Mouse (Mus musculus) G1E (cell line): ENCODE results near the gene Usp33. TPM values are rescaled to one million over a fixed set of nuclear protein-coding genes. Genes with fewer than 3 reads are reported as not detected.

Experiments used
- ATAC-seq: 2 replicates; pipeline ENCODE4 v1.8.0; 2016; ENCODE audit warnings: mild to moderate bottlenecking; ENCODE audit not compliant: insufficient number of reproducible peaks, poor library complexity, low FRiP score, severe bottlenecking; ENCODE audit errors: extremely low read depth
- DNase-seq: peaks from one replicate; pipeline ENCODE4 v3.0.0; 2012; ENCODE audit warnings: low spot score
- H3K27me3 ChIP-seq: 2 replicates; pipeline ENCODE4 v1.6.1; 2012; ENCODE audit warnings: mild to moderate bottlenecking, low read length, inconsistent platforms; ENCODE audit not compliant: insufficient read depth
- H3K36me3 ChIP-seq: replicated peaks from 2 replicates; pipeline ENCODE3; 2012; ENCODE audit warnings: mild to moderate bottlenecking, inconsistent platforms
- H3K4me1 ChIP-seq: 2 replicates; pipeline ENCODE4 v1.6.1; 2012; ENCODE audit warnings: low read depth, low read length, inconsistent platforms, mixed read lengths; ENCODE audit not compliant: insufficient read depth
- H3K4me3 ChIP-seq: 2 replicates; pipeline ENCODE4 v1.5.1; 2012; ENCODE audit warnings: low read depth, mild to moderate bottlenecking, inconsistent platforms, low read length, moderate library complexity, mixed read lengths
- H3K9me3 ChIP-seq: replicated peaks from 2 replicates; pipeline ENCODE4 v1.6.1; 2012; ENCODE audit warnings: inconsistent platforms
- CTCF ChIP-seq: IDR thresholded peaks from 2 replicates; pipeline ENCODE4 v1.5.1; 2012; ENCODE audit warnings: low read depth, low read length, inconsistent platforms, mixed read lengths
- GATA1 ChIP-seq: IDR thresholded peaks from 2 replicates; pipeline ENCODE4 v1.6.1; 2012; ENCODE audit warnings: borderline replicate concordance, low read length, inconsistent platforms, mixed read lengths
- GATA2 ChIP-seq: IDR thresholded peaks from 2 replicates; pipeline ENCODE4 v1.6.1; 2012; ENCODE audit warnings: low read depth, low read length, inconsistent platforms, borderline replicate concordance
- POLR2AphosphoS5 ChIP-seq: IDR thresholded peaks from 2 replicates; pipeline ENCODE4 v1.6.1; 2012; ENCODE audit warnings: low read depth, low read length, inconsistent platforms; ENCODE audit not compliant: insufficient replicate concordance
- TAL1 ChIP-seq: conservative IDR thresholded peaks from 2 replicates; pipeline ENCODE4 v1.6.1; 2012; ENCODE audit warnings: low read depth, low read length, inconsistent platforms, mixed read lengths
- polyA plus RNA-seq: library from polyadenylated mRNA; stranded (reverse); fragments of >175 nt; gene quantifications from 2 replicates; pipeline ENCODE4 v1.2.3, GENCODE M21; 2012
- total RNA-seq, 2 experiments: library from RNA; stranded (forward) in 1 of 2; stranded (reverse) in 1 of 2; fragments of 200-1000 nt in 1 of 2; fragments of >200 nt in 1 of 2; fragmentation: Nextera tagmentation in 1 of 2; gene quantifications; 2 replicates each; pipeline ENCODE4 v1.2.3; 2014 to 2017

The Usp33 gene
- total and polyA plus RNA-seq, 3 experiments, result 16.8 to 108 (median 85.7) TPM

- Histone ChIP-seq H3K36me3 (peaks cover 15% of the 10 kb centered on the region), H3K9me3 (no peaks in the 10 kb centered on the region), H3K4me1 (peaks cover 50% of the 10 kb centered on the region), H3K27me3 (no peaks in the 10 kb centered on the region), H3K4me3 (no peak overlapping the region)
- no peak for DNase-seq
- no peak for TF ChIP-seq TAL1
- no peak for TF ChIP-seq GATA1
- TF ChIP-seq POLR2AphosphoS5, result no peak
- TF ChIP-seq GATA2, result no peak
- no peak for TF ChIP-seq CTCF
- 0 out of 2 replicates have a peak, but pooled peaks have one; percentile 23 for ATAC-seq
Measured at GRCm38 (mm10) chr3:152410980-152411551, 64.8 kb downstream of the Usp33 start.

DNA sequence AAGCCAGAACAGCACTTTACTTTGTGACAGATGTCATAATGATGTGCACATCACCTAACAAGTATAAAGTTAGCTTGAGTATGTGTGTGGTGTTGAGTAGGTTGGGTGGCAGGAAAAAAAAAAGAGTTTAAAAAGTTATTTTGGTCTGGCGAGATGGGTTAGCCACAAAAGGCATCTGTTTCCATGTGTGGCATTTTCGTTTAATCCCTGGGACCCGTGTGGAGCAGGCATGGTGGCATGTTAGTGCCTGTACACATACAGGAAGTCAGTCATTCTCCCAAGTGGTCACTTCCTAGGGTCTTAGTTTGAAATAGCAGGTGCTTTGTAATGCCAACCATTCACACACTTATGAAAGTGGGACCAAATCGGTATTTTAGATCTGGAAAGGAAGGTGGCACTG is 66.1 kb downstream of the Usp33 start:
- Histone ChIP-seq H3K27me3 (no peaks in the 10 kb centered on the region), H3K9me3 (no peaks in the 10 kb centered on the region), H3K36me3 (peaks cover 13% of the 10 kb centered on the region), H3K4me1 (peaks cover 46% of the 10 kb centered on the region), H3K4me3 (no peak overlapping the region)
- no peak for DNase-seq
- no peak for TF ChIP-seq GATA1
- TF ChIP-seq GATA2, result no peak
- TF ChIP-seq POLR2AphosphoS5, result no peak
- TF ChIP-seq TAL1, result no peak
- no peak for TF ChIP-seq CTCF
- no peak for ATAC-seq

GRCm38 (mm10) chr3:152428925-152429324 is 82.6 kb downstream of the Usp33 start:
- Histone ChIP-seq H3K27me3 (no peaks in the 10 kb centered on the region), H3K4me1 (peaks cover 13% of the 10 kb centered on the region; the same call in 1 of the 2 replicates), H3K36me3 (peaks cover 59% of the 10 kb centered on the region), H3K4me3 (no peak overlapping the region), H3K9me3 (no peaks in the 10 kb centered on the region)
- ATAC-seq (no peak), DNase-seq (no peak)
- TF ChIP-seq GATA1, result no peak
- TF ChIP-seq GATA2, result no peak
- no peak for TF ChIP-seq CTCF
- TF ChIP-seq TAL1, result no peak
- TF ChIP-seq POLR2AphosphoS5, result no peak

DNA sequence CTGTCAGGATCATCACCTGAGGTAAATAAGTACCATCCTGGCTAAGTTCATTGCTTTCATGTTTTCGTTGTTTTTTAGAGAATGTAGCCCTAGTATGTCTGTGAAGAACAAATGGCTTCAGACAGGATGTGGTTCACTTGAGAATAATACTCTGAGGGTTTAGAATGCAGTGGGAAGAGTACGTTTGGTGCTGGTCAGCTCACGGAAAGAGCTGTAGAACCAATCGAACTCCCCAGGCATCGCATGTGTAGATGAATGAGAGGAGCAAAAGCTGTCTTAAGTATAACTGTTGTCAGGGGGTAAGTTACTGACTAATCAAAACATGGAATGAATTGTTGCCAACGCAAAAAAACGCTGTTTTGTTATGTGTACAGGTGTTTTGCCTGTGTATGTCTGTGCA is 86.4 kb downstream of the Usp33 start:
- TF ChIP-seq POLR2AphosphoS5, result no peak
- no peak for TF ChIP-seq TAL1
- no peak for TF ChIP-seq CTCF
- TF ChIP-seq GATA2, result no peak
- no peak for TF ChIP-seq GATA1
- H3K27me3 ChIP-seq, result no peaks in the 10 kb centered on the region
- no peak overlapping the region for H3K4me3 ChIP-seq
- H3K36me3 ChIP-seq, result peaks cover 68% of the 10 kb centered on the region
- no peak for ATAC-seq
- no peaks in the 10 kb centered on the region for H3K9me3 ChIP-seq
- DNase-seq, result no peak
- H3K4me1 ChIP-seq, result peaks cover 19% of the 10 kb centered on the region; the same call in 1 of the 2 replicates

GRCm38 (mm10) chr3:152435590-152435989 is 89.3 kb downstream of the Usp33 start:
- DNase-seq (no peak), ATAC-seq (no peak)
- no peaks in the 10 kb centered on the region for H3K9me3 ChIP-seq
- no peak overlapping the region for H3K4me3 ChIP-seq
- H3K4me1 ChIP-seq, result peaks cover 11% of the 10 kb centered on the region; the same call in 1 of the 2 replicates
- H3K27me3 ChIP-seq, result no peaks in the 10 kb centered on the region
- no peak for TF ChIP-seq POLR2AphosphoS5
- no peak for TF ChIP-seq GATA2
- TF ChIP-seq GATA1, result no peak
- TF ChIP-seq TAL1, result no peak
- no peak for TF ChIP-seq CTCF
- peaks cover 63% of the 10 kb centered on the region for H3K36me3 ChIP-seq

GRCm38 (mm10) chr3:152438068-152438467 is 91.8 kb downstream of the Usp33 start:
- H3K9me3 ChIP-seq, result no peaks in the 10 kb centered on the region
- DNase-seq, result no peak
- no peak for ATAC-seq
- no peak overlapping the region for H3K4me3 ChIP-seq
- TF ChIP-seq GATA2, result no peak
- no peak for TF ChIP-seq POLR2AphosphoS5
- no peak for TF ChIP-seq CTCF
- no peak for TF ChIP-seq TAL1
- no peak for TF ChIP-seq GATA1
- H3K36me3 ChIP-seq, result peaks cover 66% of the 10 kb centered on the region
- H3K4me1 ChIP-seq, result peaks cover 11% of the 10 kb centered on the region; the same call in 1 of the 2 replicates
- H3K27me3 ChIP-seq, result no peaks in the 10 kb centered on the region

- H3K36me3 ChIP-seq, result peaks cover 54% of the 10 kb centered on the region
Measured at GRCm38 (mm10) chr3:152442795-152443194, 96.5 kb downstream of the Usp33 start.

More at GRCm38 (mm10) chr3:152442795-152443194, 96.5 kb downstream of the Usp33 start:
- Histone ChIP-seq H3K27me3 (no peaks in the 10 kb centered on the region), H3K9me3 (no peaks in the 10 kb centered on the region), H3K4me1 (no peaks in the 10 kb centered on the region; the same call in 1 of the 2 replicates), H3K4me3 (no peak overlapping the region)
- ATAC-seq (no peak), DNase-seq (no peak)
- no peak for TF ChIP-seq GATA2
- TF ChIP-seq POLR2AphosphoS5, result no peak
- no peak for TF ChIP-seq GATA1
- TF ChIP-seq TAL1, result no peak
- no peak for TF ChIP-seq CTCF

Other genes with a start within 250 kb of the Usp33 start
- not detected in 2 replicates for gene Gipc2, start 180.2 kb upstream of the Usp33 start, total RNA-seq (2014; fragmentation: Nextera tagmentation)
- 0.33 TPM in 1 of 2 replicates, not detected in the other for gene Gipc2, start 180.2 kb upstream of the Usp33 start, total RNA-seq (2017)
- gene Gipc2, start 180.2 kb upstream of the Usp33 start, polyA plus RNA-seq, result not detected in 2 replicates
- 27.3 and 32.6 TPM in 2 replicates for gene Dnajb4, start 136.2 kb upstream of the Usp33 start, total RNA-seq (2014; fragmentation: Nextera tagmentation)
- 23.8 and 26.4 TPM in 2 replicates for gene Dnajb4, start 136.2 kb upstream of the Usp33 start, total RNA-seq (2017)
- 1.3 and 2.4 TPM in 2 replicates for gene Dnajb4, start 136.2 kb upstream of the Usp33 start, polyA plus RNA-seq
- 313 and 324 TPM in 2 replicates for gene Fubp1, start 136.1 kb upstream of the Usp33 start, total RNA-seq (2014; fragmentation: Nextera tagmentation)
- 250 and 310 TPM in 2 replicates for gene Fubp1, start 136.1 kb upstream of the Usp33 start, total RNA-seq (2017)
- 577 and 846 TPM in 2 replicates for gene Fubp1, start 136.1 kb upstream of the Usp33 start, polyA plus RNA-seq
- not detected in 2 replicates for gene Nexn, start 80.1 kb upstream of the Usp33 start, total RNA-seq (2014; fragmentation: Nextera tagmentation)
- gene Nexn, start 80.1 kb upstream of the Usp33 start, total RNA-seq (2017), result 0.35 and 1.0 TPM in 2 replicates
- gene Nexn, start 80.1 kb upstream of the Usp33 start, polyA plus RNA-seq, result not detected in 2 replicates
- gene Miga1, start 6.1 kb upstream of the Usp33 start, total RNA-seq (2014; fragmentation: Nextera tagmentation), result 55.7 and 59.3 TPM in 2 replicates
- gene Miga1, start 6.1 kb upstream of the Usp33 start, total RNA-seq (2017), result 25.9 and 28.6 TPM in 2 replicates
- 26.6 and 38.4 TPM in 2 replicates for gene Miga1, start 6.1 kb upstream of the Usp33 start, polyA plus RNA-seq
- 64.4 and 86.9 TPM in 2 replicates for gene Zzz3, start 49.0 kb downstream of the Usp33 start, total RNA-seq (2014; fragmentation: Nextera tagmentation)
- gene Zzz3, start 49.0 kb downstream of the Usp33 start, total RNA-seq (2017), result 81.3 and 85.5 TPM in 2 replicates
- gene Zzz3, start 49.0 kb downstream of the Usp33 start, polyA plus RNA-seq, result 11.8 and 14.3 TPM in 2 replicates